Mouse (Mus musculus): ENCODE data around the gene Ddx41.

The Ddx41 gene

DNA sequence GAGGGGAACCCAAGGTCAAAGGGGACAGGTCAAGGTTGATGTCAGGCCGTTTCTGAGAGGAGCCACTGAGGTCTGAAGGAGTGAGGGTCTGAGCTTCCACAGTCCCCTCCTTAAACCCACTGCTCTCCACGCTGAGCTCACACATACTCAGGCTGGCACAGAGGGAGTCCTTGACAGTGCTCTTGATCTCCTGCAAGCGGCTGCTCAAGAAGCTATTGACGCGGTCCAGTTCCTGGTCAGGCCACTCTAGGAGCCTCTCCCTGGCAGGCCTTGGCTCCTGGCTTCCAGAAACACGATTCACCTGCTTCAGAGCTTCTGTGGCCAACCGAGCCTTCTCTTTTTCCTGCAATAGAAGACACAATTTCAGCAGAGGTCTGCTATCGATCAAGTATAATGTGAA is 7.0 kb upstream of the Ddx41 start:
- intact Hi-C loops (cut with DNase I) = no loop called here

DNA sequence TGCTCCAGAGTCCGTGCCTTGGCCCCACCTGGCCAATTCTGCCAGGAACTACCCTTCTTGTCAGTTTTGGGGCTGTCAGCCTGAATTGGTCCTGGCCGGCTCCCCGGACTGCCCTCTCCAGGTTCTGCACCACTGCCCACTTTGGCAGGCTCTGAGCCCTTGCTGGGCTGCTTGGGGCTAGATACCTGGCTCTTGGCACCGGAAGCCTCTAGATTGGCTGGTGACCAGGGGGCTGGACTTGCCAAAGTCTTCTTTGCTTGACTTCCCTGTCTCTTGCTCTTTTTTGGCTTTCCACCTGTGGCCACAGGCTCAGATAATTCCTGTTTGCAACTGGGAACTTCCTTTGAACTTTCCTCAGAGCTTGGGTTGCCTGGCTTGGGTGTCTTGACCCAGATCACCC is 6.4 kb upstream of the Ddx41 start:
- intact Hi-C loops (cut with DNase I) = no loop called here

DNA sequence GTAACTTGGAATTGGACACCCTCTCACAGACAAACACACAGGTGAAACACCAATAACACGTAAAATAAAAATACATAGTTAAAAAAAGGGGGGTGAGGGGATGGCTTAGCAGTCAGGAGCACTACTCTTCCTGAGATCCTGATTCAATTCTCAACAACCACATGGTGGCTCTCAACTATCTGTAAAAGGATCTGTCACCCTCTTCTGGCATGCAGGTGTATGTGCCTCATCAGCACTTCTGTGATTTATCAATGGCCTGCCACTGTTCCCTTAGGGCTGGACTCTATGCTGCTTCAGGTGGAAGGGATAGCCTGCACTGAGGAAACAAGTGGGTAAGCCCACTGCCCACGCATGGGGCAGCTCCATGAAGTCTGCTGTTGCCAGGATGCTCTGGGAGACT is 4.5 kb upstream of the Ddx41 start:
- intact Hi-C loops (cut with DNase I) = no loop called here

DNA sequence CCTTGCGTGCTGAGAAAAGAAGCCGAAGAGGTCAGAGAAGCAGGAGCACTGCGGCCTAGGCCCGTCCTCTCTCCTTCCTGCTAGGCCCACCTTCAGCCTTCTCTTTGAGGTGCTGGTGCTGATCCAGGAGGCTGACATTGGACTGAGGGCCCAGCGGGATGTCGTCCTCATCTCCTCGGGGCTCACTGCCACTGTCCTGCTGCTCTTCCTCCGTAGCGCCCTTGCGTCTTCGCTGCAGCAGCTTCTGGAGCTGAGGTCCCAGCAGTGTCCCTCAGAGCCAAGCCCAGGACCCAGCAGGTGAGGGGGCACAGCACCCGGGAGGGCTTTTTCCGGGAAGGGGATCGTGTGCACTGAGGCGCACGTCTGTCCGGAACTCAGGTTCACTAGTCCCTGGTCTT is 663 bp downstream of the Ddx41 start:
- intact Hi-C loops (cut with DNase I) = no loop called here

DNA sequence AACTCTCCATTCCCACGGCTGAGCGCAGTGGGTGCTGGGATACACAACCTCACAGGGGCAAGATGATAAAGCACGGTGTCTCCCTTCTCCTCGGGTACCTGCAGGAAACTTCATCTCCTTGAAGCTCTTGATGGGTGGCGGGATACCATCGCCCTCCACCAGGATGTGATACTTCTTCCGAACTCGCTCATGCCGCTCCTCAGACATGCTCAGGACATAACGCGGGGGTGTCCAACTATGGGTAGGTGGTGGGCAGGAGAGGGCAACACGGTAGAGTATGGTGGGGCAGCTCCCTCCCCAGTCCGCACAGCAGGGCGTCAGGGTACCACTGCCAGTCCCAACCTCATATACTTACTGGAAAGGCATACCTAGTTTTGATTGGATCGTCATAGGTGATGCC is 1.3 kb downstream of the Ddx41 start:
- intact Hi-C loops (cut with DNase I) = no loop called here

DNA sequence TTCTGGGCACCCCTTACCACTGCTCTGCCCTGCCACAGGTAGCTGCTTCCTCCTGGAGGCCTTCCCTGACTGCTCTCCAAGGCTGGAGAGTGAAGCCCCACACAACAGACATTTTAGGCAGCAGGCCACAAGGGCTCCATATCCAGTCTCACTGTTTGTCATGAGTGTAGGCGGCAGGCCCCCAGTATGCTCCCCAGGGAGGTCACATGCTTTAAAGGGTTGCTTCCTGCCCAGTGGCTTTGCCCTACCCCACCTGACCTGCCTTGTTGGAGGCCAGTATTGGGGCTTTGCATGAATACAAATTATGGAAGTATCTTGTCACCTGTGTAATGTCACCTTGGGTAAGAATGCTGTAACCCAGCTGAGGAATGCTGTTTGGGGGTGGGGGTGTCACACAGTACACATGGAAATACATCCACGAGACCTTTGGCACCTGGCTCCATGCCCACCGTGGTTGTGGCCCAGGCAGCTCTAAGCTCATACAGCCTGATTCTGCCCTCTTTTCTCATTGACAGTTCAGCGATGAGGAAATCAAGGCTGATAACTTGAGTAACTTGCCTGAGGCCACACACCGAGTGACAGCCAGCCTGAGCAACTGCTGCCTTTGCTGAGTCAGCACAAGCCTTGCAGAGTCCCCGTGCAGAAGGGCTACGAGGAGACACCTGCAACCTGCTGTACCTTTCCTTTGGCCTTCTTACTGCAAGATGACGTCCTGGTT is 7.1 kb downstream of the Ddx41 start, which contains the start of gene Dok3:
Gene Dok3 (minus strand): TSS at position 99 of the 718 bp plus-strand sequence.
- intact Hi-C loops (cut with DNase I) = no loop called here

DNA sequence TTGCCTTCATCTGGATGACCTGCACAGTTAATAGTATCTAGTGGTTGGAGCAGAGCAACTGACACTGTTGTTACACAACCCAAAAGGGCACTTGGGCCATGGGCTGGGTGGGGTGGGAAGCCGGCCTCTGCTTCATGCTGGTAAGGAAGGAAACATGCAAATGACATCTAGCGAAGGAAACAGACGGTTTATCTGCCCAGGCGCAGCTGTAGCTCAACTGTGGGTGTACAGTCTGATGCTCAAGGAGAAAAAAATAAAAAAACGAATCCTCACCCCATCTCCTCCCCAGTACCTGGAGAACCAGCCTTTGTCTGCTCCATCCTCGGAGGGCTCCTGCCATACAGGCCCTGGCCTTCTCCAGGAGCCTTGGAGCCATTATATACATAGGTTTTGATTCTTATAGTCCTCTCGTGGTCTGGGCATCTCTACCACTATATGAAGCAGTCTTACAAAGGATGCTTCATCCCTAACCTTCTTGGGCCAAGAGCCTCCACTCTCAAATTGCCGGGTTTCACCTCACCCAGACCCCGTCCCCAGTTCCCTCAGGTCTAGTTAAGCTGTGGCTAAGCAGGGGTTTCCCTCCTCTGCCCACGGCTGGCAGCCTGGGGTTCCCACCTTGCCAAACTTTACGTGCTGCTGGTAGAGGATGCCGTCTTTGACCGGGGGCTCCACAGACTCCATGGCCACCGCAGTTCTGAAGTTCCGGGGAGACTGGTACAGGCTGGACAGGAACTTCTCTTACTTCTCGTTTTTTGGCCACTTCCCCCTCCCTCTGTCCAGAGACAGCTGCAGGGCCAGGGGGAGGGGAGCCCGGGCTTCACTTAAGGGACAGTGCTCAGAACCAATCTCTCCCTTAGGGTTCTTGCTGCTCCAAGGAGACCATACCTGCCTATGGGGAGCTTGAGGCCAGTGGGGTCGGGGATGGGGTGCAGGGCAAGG is 8.4 kb downstream of the Ddx41 start:
- intact Hi-C loops (cut with DNase I) = no loop called here

DNA sequence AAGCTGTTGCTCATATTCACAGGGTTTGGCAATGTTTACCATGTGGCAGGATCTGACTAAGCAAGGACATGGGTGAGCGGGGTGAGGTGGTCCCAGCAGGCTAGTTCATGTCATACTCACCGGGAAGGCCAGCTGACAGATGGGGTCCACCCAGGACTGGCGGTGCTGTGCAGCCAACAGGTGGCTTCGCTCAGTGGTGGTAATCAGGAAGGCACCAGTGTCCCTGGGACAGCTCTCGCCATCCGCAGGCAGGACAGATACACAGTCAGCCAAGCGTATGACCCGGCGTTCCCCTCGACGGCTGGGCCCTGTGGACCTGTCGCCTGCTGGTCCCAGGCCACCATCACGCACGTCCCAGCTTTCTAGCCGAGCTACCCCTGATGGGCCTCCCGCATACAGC is 9.2 kb downstream of the Ddx41 start:
- intact Hi-C loops (cut with DNase I) = no loop called here

DNA sequence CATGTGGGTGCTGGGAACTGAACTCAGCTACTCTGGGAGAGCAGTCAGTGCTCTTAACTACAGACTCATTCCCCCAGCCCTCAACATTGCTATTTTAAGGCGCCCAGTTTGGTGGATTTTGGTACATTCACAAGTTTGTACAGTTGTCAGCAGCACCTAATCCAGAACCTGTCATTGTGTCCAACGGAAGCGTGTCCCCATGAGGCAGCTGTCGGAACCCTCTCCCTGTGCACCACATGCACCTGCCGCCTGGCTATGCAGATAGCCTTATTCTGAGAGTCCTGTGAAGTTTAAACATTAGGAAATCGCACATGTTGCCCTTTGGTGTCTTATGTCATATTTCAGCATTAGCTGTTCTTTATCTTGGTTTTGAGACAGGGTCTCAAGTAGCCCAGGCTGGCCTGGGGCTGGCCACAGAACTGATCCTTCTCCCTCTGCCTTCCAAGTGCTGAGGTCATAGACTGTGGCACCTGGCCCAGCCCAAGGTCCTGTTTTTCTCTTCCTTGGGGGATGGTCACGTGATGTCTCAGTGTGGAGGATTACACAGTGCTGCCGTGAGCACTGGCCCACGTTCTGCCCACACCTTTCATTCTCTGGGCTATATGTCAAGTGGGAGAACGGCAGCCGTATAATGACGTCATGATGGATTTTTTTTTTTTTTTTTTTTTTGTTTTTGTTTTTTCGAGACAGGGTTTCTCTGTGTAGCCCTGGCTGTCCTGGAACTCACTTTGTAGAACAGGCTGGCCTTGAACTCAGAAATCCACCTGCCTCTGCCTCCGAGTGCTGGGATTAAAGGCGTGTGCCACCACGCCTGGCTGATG is 10.5 kb downstream of the Ddx41 start:
- intact Hi-C loops (cut with DNase I) = no loop called here

DNA sequence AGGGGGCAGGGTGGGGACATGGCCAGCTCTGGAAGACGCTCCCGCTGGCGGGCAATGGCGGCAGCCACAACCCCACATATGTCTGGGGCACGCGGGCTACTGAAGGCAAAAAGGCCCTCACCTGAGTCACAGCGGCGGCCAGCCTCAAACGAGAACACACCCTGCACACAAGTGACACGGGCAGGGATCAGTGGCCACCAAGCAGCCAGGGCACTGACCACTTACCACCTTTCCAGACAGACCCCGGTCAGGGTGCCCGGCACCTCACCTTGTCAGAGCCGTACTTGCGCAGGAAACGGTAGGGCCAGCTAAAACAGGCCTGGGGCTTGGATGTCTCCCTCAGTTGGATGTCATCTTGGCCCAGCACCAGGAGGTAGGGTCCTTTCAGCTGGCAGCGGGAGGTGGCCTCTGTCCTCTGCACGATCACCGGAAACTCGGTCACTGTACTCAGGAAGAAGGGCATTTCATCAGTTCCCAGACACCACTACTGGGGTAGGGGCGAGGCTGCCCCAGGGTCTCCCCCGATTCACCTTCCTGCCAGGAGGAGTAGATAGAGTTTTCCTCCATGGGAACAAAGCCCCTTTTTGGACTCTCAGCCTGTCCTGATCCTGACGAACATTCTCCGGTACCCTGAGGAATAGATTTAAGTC is 12.4 kb downstream of the Ddx41 start:
- intact Hi-C loops (cut with DNase I) = no loop called here

DNA sequence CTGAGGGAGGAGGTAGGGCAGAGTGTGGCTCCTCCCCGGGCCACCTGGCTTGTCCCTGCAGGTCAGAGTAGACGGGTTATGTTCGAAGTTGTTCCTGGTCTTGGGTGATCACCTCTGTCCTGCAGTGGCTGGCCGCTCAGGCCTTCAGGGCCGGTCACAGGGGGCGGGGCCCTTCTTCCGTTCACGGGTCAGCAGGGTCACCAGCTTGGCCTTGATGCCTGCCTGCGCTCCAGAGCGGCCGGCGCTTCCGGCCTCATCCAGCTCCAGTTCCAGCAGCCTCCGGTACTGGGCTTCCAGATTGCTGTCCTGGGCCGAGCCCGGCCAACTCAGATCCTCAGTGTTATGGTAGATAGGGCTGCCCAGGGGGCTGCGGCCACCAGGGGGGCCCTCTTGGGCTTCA is 13.2 kb downstream of the Ddx41 start:
- intact Hi-C loops (cut with DNase I) = no loop called here

DNA sequence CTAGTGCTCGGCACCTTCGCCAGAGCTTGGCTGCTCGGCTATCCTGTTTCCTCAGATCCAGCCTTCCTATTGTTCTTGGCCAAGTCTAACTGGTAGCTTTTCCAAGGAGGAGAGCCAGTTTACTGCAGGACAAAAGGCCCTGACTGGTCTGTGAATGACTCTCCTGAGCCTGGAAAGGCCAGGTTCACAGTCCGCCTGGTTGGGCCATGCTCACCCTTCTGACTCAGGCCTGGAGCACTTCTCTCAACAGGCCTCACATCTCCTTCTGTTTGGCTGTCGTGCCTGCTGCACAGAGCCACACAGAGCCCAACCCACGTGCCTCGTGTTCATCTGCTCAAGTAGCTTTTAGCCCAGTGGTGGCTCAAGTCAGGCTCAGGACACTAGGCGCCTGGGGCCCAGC is 13.7 kb downstream of the Ddx41 start:
- intact Hi-C loops (cut with DNase I) = no loop called here

DNA sequence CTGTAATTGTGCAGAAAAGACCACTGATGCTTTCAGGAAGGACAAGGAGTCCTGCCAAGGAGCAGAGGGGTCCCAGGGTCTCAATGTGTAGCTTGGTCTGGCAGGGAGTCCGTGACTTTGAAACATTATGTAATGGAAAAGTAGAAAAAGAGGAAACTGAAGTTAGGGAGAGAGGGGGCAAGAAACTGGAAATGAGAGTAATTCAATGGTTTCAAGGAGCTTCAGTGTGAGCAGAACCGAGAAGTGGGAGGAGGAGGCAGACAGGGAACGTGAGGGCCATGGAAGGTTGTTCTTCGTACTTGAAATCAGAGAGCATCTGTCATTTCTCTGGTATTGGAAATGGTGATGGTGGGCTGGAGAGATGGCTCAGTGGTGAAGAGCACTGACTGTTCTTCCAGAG is 16.9 kb downstream of the Ddx41 start:
- intact Hi-C loops (cut with DNase I) = loop anchor here (5.0 kb wide), 1 partner anchor 112 kb away; no protein-coding TSS in a partner anchor

DNA sequence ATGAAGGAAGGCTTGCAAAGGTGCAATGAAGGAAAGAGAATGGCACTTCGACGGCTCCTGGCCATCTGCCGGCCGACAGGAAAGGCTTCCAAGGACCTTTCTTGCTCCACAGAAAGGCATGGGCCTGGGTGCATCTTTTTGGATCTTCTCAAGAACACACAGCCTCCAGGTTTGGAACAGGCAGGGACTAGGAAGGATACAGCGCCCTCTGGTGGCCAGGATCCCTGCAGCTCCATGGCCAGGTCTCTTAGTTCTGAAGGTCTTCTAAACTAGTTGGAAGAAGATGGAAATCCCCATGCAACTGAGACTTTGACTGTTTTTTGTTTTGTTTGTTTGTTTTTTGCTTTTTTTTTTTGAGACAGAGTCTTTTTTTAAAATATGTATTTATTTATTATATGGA is 19.5 kb downstream of the Ddx41 start:
- intact Hi-C loops (cut with DNase I) = loop anchor here (2.0 to 5.0 kb wide), 2 partner anchors 44 to 110 kb away; no protein-coding TSS in a partner anchor

DNA sequence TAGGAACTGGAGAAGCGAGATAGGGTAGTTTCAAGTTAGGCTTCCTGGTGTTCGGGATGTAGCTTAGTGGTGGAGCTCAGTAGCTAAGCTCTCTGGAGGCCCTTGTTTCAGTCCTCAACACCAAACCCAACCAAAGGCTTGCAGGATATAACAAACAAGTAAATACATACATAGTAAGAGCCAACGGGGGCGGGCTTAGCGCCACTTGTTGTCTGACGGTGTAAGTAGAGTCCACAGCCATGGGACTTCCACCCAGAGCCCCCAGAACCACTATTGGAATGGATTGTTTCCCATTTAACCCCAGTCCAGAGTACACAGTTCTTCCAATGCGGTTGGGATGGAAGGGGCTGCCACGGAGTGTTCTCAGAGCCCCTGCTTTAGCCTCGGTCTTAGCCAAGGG is 22.6 kb downstream of the Ddx41 start:
- intact Hi-C loops (cut with DNase I) = loop anchor here (2.0 kb wide), 1 partner anchor 35 kb away; no protein-coding TSS in a partner anchor

DNA sequence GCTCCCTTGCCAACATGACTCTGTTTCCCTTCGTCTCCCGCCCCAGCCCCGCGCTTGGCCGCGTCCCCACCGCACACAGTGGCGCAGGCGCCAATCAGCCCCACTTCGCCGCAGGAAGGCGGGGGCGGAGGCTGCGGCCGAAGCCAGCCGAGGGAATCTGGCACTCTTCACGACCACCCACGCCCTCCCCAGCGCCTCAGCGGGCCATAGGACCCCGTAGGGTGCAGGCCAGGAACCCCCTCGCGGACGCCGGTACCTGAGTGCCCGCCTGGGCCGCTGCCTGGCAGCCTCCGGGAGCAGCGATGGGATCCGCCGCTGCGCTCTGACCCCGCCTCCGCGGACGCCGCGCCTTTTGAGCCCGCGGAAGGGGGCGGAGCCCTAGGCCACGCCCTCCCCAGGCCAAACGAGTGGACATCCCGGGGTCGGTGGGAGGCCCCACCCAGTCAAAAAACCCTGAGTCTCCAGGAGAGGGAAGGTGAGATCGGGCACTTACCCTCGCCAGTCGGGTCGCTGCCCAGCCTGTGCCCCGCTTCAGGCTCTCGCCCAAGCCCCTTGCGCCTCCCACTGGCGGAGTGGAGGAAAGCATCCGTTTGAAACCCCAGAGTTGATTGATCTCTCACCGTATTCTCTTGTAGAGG is 23.2 kb downstream of the Ddx41 start, which contains the start of gene Pdlim7:
Gene Pdlim7 (minus strand): TSS at position 566 of the 638 bp plus-strand sequence.
- intact Hi-C loops (cut with DNase I) = no loop called here

DNA sequence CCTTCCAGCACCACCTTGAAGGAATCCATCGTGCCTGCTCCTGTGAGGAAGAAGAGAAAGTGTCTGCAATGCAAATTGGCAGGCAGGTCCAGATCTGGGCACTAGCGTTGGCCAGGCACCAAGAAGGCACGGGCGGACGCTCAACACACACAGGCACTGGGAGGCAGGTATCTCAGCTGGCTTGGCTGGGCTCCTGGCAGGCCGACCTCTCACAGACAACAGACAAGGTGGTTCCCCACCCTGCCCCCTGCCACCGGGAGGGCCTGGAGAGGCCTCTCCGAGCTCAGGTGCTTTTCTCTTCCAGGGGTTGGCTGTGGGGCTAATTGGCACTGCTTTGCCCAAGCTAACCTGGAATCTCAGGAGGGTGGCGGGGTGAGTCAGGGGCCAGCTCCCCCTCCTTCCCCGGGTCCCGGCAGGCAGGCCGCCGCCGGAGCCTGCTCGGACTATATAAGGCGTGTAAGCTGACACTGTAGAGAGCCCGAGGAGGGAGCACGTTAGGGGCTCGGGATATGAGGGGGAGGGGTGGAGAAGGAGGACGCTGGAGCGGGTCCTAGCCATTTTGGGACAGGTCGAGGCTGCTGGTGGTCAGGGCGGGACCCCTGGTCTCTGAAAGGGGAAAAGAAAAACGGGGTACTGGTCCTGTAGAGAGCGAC is 24.0 kb downstream of the Ddx41 start:
- intact Hi-C loops (cut with DNase I) = no loop called here

DNA sequence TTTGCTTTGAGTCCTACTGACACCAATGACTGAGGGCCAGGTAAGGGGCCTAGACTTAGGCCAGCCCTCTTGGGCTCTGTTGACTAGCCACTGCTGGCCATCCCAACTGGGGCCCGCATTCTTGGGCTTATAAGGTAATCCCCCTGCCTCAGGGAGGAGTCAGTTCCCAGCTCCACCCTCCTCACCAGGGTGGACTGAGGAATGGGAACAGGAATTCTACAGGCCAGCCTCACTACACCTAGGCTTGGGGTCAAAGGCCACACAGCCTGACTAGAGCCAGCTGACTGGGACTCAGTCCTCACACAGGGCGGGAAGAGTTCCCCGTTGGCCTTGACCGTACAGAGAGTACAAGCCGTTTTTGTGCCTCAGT is 25.0 kb downstream of the Ddx41 start:
- intact Hi-C loops (cut with DNase I) = no loop called here

DNA sequence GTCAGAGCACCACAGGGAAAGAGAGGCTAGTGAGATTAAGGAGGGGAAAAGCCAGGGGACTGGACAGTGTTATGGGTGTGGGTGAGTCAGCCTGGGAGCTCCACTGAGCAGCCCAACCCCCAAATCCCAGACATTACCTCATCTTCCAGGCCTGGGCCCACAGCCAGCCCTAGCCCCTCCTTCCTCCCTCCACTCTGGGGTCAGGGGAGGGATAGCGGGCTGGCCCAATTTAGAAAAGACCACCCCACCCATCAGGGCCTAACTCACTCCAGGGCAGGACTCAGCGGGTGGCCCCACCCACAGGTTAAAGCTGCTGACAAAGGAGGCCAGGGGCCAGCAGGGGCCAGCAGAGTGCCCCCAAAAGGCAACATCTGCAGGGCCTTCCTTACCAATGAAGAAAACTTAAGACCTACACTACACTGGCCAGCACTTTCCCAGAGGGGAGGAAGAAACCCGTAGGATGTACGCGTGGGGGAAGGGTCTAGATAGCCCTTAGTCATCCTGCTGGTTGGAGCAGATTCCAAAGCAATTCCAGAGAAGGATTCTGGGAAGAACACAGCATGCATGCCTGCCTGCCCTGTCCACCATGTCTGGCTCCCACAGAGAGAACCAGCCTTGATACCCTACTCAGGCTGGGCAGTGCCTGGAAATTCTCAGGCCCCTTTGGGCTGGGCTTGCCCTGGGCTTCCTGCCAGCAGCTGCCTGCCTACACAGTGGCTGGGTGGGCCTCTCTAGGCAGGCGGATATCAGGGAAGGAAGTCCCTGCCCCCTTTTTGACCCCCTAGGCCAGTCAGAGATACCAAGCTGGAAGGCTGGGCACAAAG is 25.6 kb downstream of the Ddx41 start:
- intact Hi-C loops (cut with DNase I) = no loop called here

Measured in adrenal gland (tissue).